Mouse (Mus musculus) G1E (cell line): Measurements from ENCODE around the gene Pld1. TPM values are rescaled to one million over a fixed set of nuclear protein-coding genes. Genes with fewer than 3 reads are reported as not detected.

ENCODE experiments used
- ATAC-seq: 2 replicates; pipeline ENCODE4 v1.8.0; 2016; ENCODE audit warnings: mild to moderate bottlenecking; ENCODE audit not compliant: insufficient number of reproducible peaks, poor library complexity, low FRiP score, severe bottlenecking; ENCODE audit errors: extremely low read depth
- DNase-seq: peaks from one replicate; pipeline ENCODE4 v3.0.0; 2012; ENCODE audit warnings: low spot score
- H3K27me3 ChIP-seq: 2 replicates; pipeline ENCODE4 v1.6.1; 2012; ENCODE audit warnings: mild to moderate bottlenecking, low read length, inconsistent platforms; ENCODE audit not compliant: insufficient read depth
- H3K36me3 ChIP-seq: replicated peaks from 2 replicates; pipeline ENCODE3; 2012; ENCODE audit warnings: mild to moderate bottlenecking, inconsistent platforms
- H3K4me1 ChIP-seq: 2 replicates; pipeline ENCODE4 v1.6.1; 2012; ENCODE audit warnings: low read depth, low read length, inconsistent platforms, mixed read lengths; ENCODE audit not compliant: insufficient read depth
- H3K4me3 ChIP-seq: 2 replicates; pipeline ENCODE4 v1.5.1; 2012; ENCODE audit warnings: low read depth, mild to moderate bottlenecking, inconsistent platforms, low read length, moderate library complexity, mixed read lengths
- H3K9me3 ChIP-seq: replicated peaks from 2 replicates; pipeline ENCODE4 v1.6.1; 2012; ENCODE audit warnings: inconsistent platforms
- CTCF ChIP-seq: IDR thresholded peaks from 2 replicates; pipeline ENCODE4 v1.5.1; 2012; ENCODE audit warnings: low read depth, low read length, inconsistent platforms, mixed read lengths
- GATA1 ChIP-seq: IDR thresholded peaks from 2 replicates; pipeline ENCODE4 v1.6.1; 2012; ENCODE audit warnings: borderline replicate concordance, low read length, inconsistent platforms, mixed read lengths
- GATA2 ChIP-seq: IDR thresholded peaks from 2 replicates; pipeline ENCODE4 v1.6.1; 2012; ENCODE audit warnings: low read depth, low read length, inconsistent platforms, borderline replicate concordance
- POLR2AphosphoS5 ChIP-seq: IDR thresholded peaks from 2 replicates; pipeline ENCODE4 v1.6.1; 2012; ENCODE audit warnings: low read depth, low read length, inconsistent platforms; ENCODE audit not compliant: insufficient replicate concordance
- TAL1 ChIP-seq: conservative IDR thresholded peaks from 2 replicates; pipeline ENCODE4 v1.6.1; 2012; ENCODE audit warnings: low read depth, low read length, inconsistent platforms, mixed read lengths
- polyA plus RNA-seq: library from polyadenylated mRNA; stranded (reverse); fragments of >175 nt; gene quantifications from 2 replicates; pipeline ENCODE4 v1.2.3, GENCODE M21; 2012
- total RNA-seq, 2 experiments: library from RNA; stranded (forward) in 1 of 2; stranded (reverse) in 1 of 2; fragments of 200-1000 nt in 1 of 2; fragments of >200 nt in 1 of 2; fragmentation: Nextera tagmentation in 1 of 2; gene quantifications; 2 replicates each; pipeline ENCODE4 v1.2.3; 2014 to 2017

Gene Pld1
- total and polyA plus RNA-seq, 3 experiments: 0.38 to 0.82 TPM; not detected in 1

- TF ChIP-seq CTCF (no peak), GATA1 (no peak), POLR2AphosphoS5 (no peak), GATA2 (no peak), TAL1 (no peak)
- no peak for ATAC-seq
- no peaks in the 10 kb centered on the region for H3K9me3 ChIP-seq
- H3K4me1 ChIP-seq: no peaks in the 10 kb centered on the region
- DNase-seq: no peak
- H3K4me3 ChIP-seq: no peak overlapping the region
- H3K27me3 ChIP-seq: peaks cover 7% of the 10 kb centered on the region
- no peaks in the 10 kb centered on the region for H3K36me3 ChIP-seq
Observed at GRCm38 (mm10) chr3:28178333-28178732, 239.8 kb downstream of the Pld1 start.

Other genes with a start within 250 kb of the Pld1 start
- not detected in 2 replicates for gene Fndc3b, start 227.4 kb upstream of the Pld1 start, total RNA-seq (2014; fragmentation: Nextera tagmentation)
- gene Fndc3b, start 227.4 kb upstream of the Pld1 start, total RNA-seq (2017): 0.06 and 0.16 TPM in 2 replicates
- gene Fndc3b, start 227.4 kb upstream of the Pld1 start, polyA plus RNA-seq: not detected in 2 replicates
- gene Tmem212, start 42.3 kb upstream of the Pld1 start, total RNA-seq (2014; fragmentation: Nextera tagmentation): not detected in 2 replicates
- not detected in 2 replicates for gene Tmem212, start 42.3 kb upstream of the Pld1 start, total RNA-seq (2017)
- not detected in 2 replicates for gene Tmem212, start 42.3 kb upstream of the Pld1 start, polyA plus RNA-seq